Comparison of ENCODE assay signal across 20 mouse cellular contexts in the genomic region with DNA sequence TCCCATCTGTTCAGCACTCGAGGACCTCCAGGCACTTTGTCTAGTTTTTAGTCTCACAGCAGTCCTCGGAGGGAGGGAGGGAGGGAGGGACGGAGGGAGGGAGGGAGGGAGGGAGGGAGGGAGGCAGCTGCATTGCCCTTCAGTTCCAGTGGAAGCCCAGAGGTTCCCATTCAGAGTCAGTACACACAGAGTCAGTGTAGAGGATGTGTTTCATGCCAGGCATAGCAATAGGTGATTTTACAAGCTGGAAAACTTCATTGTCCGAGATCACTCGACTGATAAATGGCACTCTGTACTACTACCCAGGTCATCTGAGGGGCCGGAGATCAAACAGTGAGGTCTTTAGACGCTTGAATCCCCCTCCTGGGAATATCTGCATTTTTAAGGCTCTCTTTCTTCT. TPM values are rescaled to one million over a fixed set of nuclear protein-coding genes. Genes with fewer than 3 reads are reported as not detected.
DNase-seq lines count a peak whose midpoint lies in the region; ATAC-seq and TF ChIP-seq lines count a peak whose summit lies in the region.
"Had no signal": no experiment of that assay in that cellular context is flagged by ENCODE, and none has a peak within 500 bp of the region (broad histone marks: within the 10 kb centered on the region; RNA-seq: fewer than 3 reads in every experiment).

No protein-coding gene starts in this region.

- DNase-seq in embryo, embryonic 10.5 days (ENCODE audit: low spot score): peak; percentile 13
- DNase-seq in embryo, embryonic 9.5 days (ENCODE audit: extremely low spot score): no peak
- no peak for DNase-seq in kidney, postnatal 25 days
- DNase-seq in embryonic facial prominence, embryonic 11.5 days (ENCODE audit: low spot score): peak; percentile 42
- no peak for DNase-seq in adrenal gland, postnatal 4 days (ENCODE audit: low spot score in 2 of 2)
- no peak for DNase-seq in hindbrain, embryonic 10.5 days (ENCODE audit: low spot score)
- DNase-seq: adrenal gland, adult 2 months; adrenal gland, postnatal 25 days; B cell, adult 2 months; cerebellum, adult 2 months; cerebellum, postnatal 10 days; gastrocnemius, postnatal 36 days; heart, postnatal 4 days had no signal

- 38% methylated on average over 5 of the region's 7 CpGs for WGBS in kidney, embryonic 15.5 days
- WGBS in embryonic facial prominence, embryonic 11.5 days: 43% methylated on average over 5 of the region's 7 CpGs
- 39% methylated on average over 5 of the region's 7 CpGs for WGBS in hindbrain, embryonic 10.5 days

- H3K4me1 ChIP-seq in kidney, embryonic 15.5 days: 0 out of 2 replicates have a peak, but pooled peaks cover 4% of the 10 kb centered on the region
- no peaks in the 10 kb centered on the region for H3K4me1 ChIP-seq in ES-Bruce4 (ENCODE audit: control insufficient read depth, insufficient read depth, low read length)
- no peaks in the 10 kb centered on the region for H3K4me1 ChIP-seq in embryonic facial prominence, embryonic 11.5 days (ENCODE audit: control insufficient read depth, insufficient read depth, low read length)
- no peaks in the 10 kb centered on the region for H3K4me1 ChIP-seq in hindbrain, embryonic 10.5 days (replicated peaks)
- H3K4me1 ChIP-seq: embryonic facial prominence, embryonic 12.5 days; hindbrain, embryonic 13.5 days had no signal

- H3K9me3 ChIP-seq in kidney, embryonic 15.5 days (replicated peaks): no peaks in the 10 kb centered on the region
- no peaks in the 10 kb centered on the region for H3K9me3 ChIP-seq in ES-Bruce4 (replicated peaks; ENCODE audit: control insufficient read depth, insufficient read depth, low read length, poor library complexity, severe bottlenecking)
- H3K9me3 ChIP-seq in embryonic facial prominence, embryonic 11.5 days (replicated peaks; ENCODE audit: control insufficient read depth, low read length): no peaks in the 10 kb centered on the region
- H3K9me3 ChIP-seq in hindbrain, embryonic 10.5 days: no peaks in the 10 kb centered on the region; the same call in 1 of the 2 replicates
- H3K9me3 ChIP-seq: embryonic facial prominence, embryonic 12.5 days; hindbrain, embryonic 13.5 days had no signal

- H3K4me3 ChIP-seq in kidney, embryonic 15.5 days (replicated peaks): no peak overlapping the region
- no peak overlapping the region for H3K4me3 ChIP-seq in ES-Bruce4 (ENCODE audit: low read depth, low read length)
- no peak overlapping the region for H3K4me3 ChIP-seq in embryonic facial prominence, embryonic 11.5 days (ENCODE audit: low read depth, low read length)
- H3K4me3 ChIP-seq in hindbrain, embryonic 10.5 days: no peak overlapping the region
- H3K4me3 ChIP-seq: embryonic facial prominence, embryonic 12.5 days; hindbrain, embryonic 13.5 days had no signal

- H3K27me3 ChIP-seq in kidney, embryonic 15.5 days: no peaks in the 10 kb centered on the region
- no peaks in the 10 kb centered on the region for H3K27me3 ChIP-seq in ES-Bruce4 (ENCODE audit: control insufficient read depth, insufficient read depth, low read length, poor library complexity, severe bottlenecking)
- H3K27me3 ChIP-seq in embryonic facial prominence, embryonic 11.5 days (ENCODE audit: control insufficient read depth, insufficient read depth, low read length): no peaks in the 10 kb centered on the region
- H3K27me3 ChIP-seq in hindbrain, embryonic 10.5 days (ENCODE audit: insufficient read depth, poor library complexity, severe bottlenecking): no peaks in the 10 kb centered on the region
- H3K27me3 ChIP-seq: embryonic facial prominence, embryonic 12.5 days; hindbrain, embryonic 13.5 days had no signal

- peak overlapping the region; percentile 43; the same call in 1 of the 2 replicates for H3K4me2 ChIP-seq in kidney, embryonic 15.5 days
- H3K4me2 ChIP-seq in embryonic facial prominence, embryonic 11.5 days (ENCODE audit: low read depth, low read length): no peak overlapping the region
- H3K4me2 ChIP-seq: embryonic facial prominence, embryonic 12.5 days; hindbrain, embryonic 13.5 days had no signal

- no peak overlapping the region for H3K9ac ChIP-seq in kidney, embryonic 15.5 days
- no peak overlapping the region for H3K9ac ChIP-seq in ES-Bruce4 (ENCODE audit: low read depth, poor library complexity, severe bottlenecking)
- no peak overlapping the region for H3K9ac ChIP-seq in embryonic facial prominence, embryonic 11.5 days (replicated peaks; ENCODE audit: low read length)
- H3K9ac ChIP-seq: embryonic facial prominence, embryonic 12.5 days; hindbrain, embryonic 13.5 days had no signal

- TF ChIP-seq CTCF in ES-Bruce4 (IDR thresholded peaks at IDR 0.05; ENCODE audit: low read depth, low read length): no peak

- 0 out of 2 replicates have a peak, but pooled peaks have one; percentile 52 for ATAC-seq in kidney, embryonic 15.5 days (replicated peaks; ENCODE audit: low FRiP score)
- no peak for ATAC-seq in embryonic facial prominence, embryonic 11.5 days (replicated peaks; ENCODE audit: insufficient number of reproducible peaks, low FRiP score, low TSS enrichment, low read depth)
- ATAC-seq: CD4-positive, CD25-positive, alpha-beta regulatory T cell, adult 4 months; forebrain, embryonic 14.5 days; hindbrain, postnatal 0 days had no signal

- H3K27ac ChIP-seq in kidney, embryonic 15.5 days: no peak overlapping the region
- H3K27ac ChIP-seq in ES-Bruce4 (ENCODE audit: insufficient read depth, low read length): 0 out of 2 replicates have a peak overlapping the region, but pooled peaks have one; percentile 36
- no peak overlapping the region for H3K27ac ChIP-seq in embryonic facial prominence, embryonic 11.5 days (replicated peaks; ENCODE audit: low read depth, low read length)
- H3K27ac ChIP-seq in hindbrain, embryonic 10.5 days: no peak overlapping the region
- H3K27ac ChIP-seq: embryonic facial prominence, embryonic 12.5 days; hindbrain, embryonic 13.5 days; hindbrain, postnatal 0 days had no signal

- no peak for TF ChIP-seq POLR2A in ES-Bruce4 (IDR thresholded peaks at IDR 0.05; ENCODE audit: insufficient read depth, low read length)

- no peaks in the 10 kb centered on the region for H3K36me3 ChIP-seq in kidney, embryonic 15.5 days
- H3K36me3 ChIP-seq in ES-Bruce4 (ENCODE audit: control insufficient read depth, insufficient read depth, low read length, poor library complexity, severe bottlenecking): no peaks in the 10 kb centered on the region
- no peaks in the 10 kb centered on the region for H3K36me3 ChIP-seq in embryonic facial prominence, embryonic 11.5 days (replicated peaks; ENCODE audit: control insufficient read depth, insufficient read depth, low read depth, low read length)
- H3K36me3 ChIP-seq in hindbrain, embryonic 10.5 days: no peaks in the 10 kb centered on the region
- H3K36me3 ChIP-seq: embryonic facial prominence, embryonic 12.5 days; hindbrain, embryonic 13.5 days had no signal

- TF ChIP-seq EP300 in ES-Bruce4 (IDR thresholded peaks at IDR 0.05; ENCODE audit: insufficient read depth, low read depth, low read length): no peak

RNA-seq across cellular contexts. Expression of a gene that starts 16.3 kb away (rescaled TPM):
- polyA plus RNA-seq in kidney, embryonic 15.5 days (2015; fragmentation: Nextera tagmentation; extraction: Ambion mirVana): 32.5 and 39.4 TPM in 2 replicates
- polyA plus RNA-seq in ES-Bruce4 (2011; ENCODE audit: insufficient read depth, insufficient read length, low read depth, missing spikeins): 18.6 and 20.0 TPM in 2 replicates
- polyA plus RNA-seq in embryonic facial prominence, embryonic 11.5 days (2014; fragmentation: Nextera tagmentation; extraction: Ambion mirVana): 23.2 and 26.1 TPM in 2 replicates
- 10 to 100 TPM; 13.7 to 17.3 TPM for total RNA-seq in adrenal gland, postnatal 4 days (2021)
- 20.2 and 22.2 TPM in 2 replicates for polyA plus RNA-seq in hindbrain, embryonic 10.5 days (2016; fragmentation: Nextera tagmentation; extraction: Ambion mirVana)

RNA-seq across cellular contexts. Expression of a gene that starts 50.8 kb away (rescaled TPM):
- polyA plus RNA-seq in kidney, embryonic 15.5 days (2015; fragmentation: Nextera tagmentation; extraction: Ambion mirVana): 84.3 and 91.2 TPM in 2 replicates
- polyA plus RNA-seq in ES-Bruce4 (2011; ENCODE audit: insufficient read depth, insufficient read length, low read depth, missing spikeins): 153 and 160 TPM in 2 replicates
- polyA plus RNA-seq in embryonic facial prominence, embryonic 11.5 days (2014; fragmentation: Nextera tagmentation; extraction: Ambion mirVana): 94.1 and 105 TPM in 2 replicates
- 10 to 100 TPM; 82.8 to 86.1 TPM for total RNA-seq in adrenal gland, postnatal 4 days (2021)
- 88.5 and 106 TPM in 2 replicates for polyA plus RNA-seq in hindbrain, embryonic 10.5 days (2016; fragmentation: Nextera tagmentation; extraction: Ambion mirVana)

Comparison
In these comparisons a context has a peak if more than half of its experiments do, and no peak if none do; other contexts are left out.
1. DNase-seq: peak in embryo, embryonic 10.5 days (single experiment) and embryonic facial prominence, embryonic 11.5 days (single experiment); none in embryo, embryonic 9.5 days (single experiment), kidney, postnatal 25 days (0 of 2), adrenal gland, postnatal 4 days (0 of 2) and hindbrain, embryonic 10.5 days (single experiment).